Mouse (Mus musculus) megakaryocyte, embryonic 14.5 days (primary cell): ENCODE results near the gene Scrn2. TPM values are rescaled to one million over a fixed set of nuclear protein-coding genes. Genes with fewer than 3 reads are reported as not detected.

Experiments used
- H3K27me3 ChIP-seq: replicated peaks from 2 replicates; pipeline ENCODE3; 2012; ENCODE audit warnings: inconsistent platforms
- H3K36me3 ChIP-seq: replicated peaks from 2 replicates; pipeline ENCODE3; 2012; ENCODE audit warnings: low read length, inconsistent platforms, mixed read lengths
- H3K4me1 ChIP-seq: 2 replicates; pipeline ENCODE4 v1.6.1; 2012; ENCODE audit warnings: inconsistent platforms
- H3K4me3 ChIP-seq: replicated peaks from 2 replicates; pipeline ENCODE3; 2012; ENCODE audit warnings: moderate library complexity, mild to moderate bottlenecking, inconsistent platforms
- H3K9me3 ChIP-seq: 2 replicates; pipeline ENCODE4 v1.6.1; 2012; ENCODE audit warnings: inconsistent platforms
- FLI1 ChIP-seq: IDR thresholded peaks from 2 replicates; pipeline ENCODE4 v1.6.1; 2012; ENCODE audit warnings: low read length, inconsistent platforms, mixed read lengths
- GATA1 ChIP-seq: IDR thresholded peaks from 3 replicates; pipeline ENCODE4 v1.6.1; 2012; ENCODE audit warnings: mixed read lengths, low read length, inconsistent platforms, borderline replicate concordance
- polyA plus RNA-seq: library from polyadenylated mRNA; stranded (reverse); fragments of >175 nt; gene quantifications from 2 replicates; pipeline ENCODE4 v1.2.3, GENCODE M21; 2012; ENCODE audit warnings: low replicate concordance; ENCODE audit not compliant: insufficient read depth

Scrn2 gene
- polyA plus RNA-seq, 1 experiment: 11.2 TPM

- H3K36me3 ChIP-seq: peaks cover 68% of the 10 kb centered on the region
- no peaks in the 10 kb centered on the region for H3K27me3 ChIP-seq
- TF ChIP-seq GATA1 (no peak), FLI1 (no peak)
- no peaks in the 10 kb centered on the region for H3K9me3 ChIP-seq
- H3K4me1 ChIP-seq: peaks cover 43% of the 10 kb centered on the region
- no peak overlapping the region for H3K4me3 ChIP-seq
Observed at GRCm38 (mm10) chr11:97048090-97048650, 18.4 kb downstream of the Scrn2 start.

- peaks cover 66% of the 10 kb centered on the region for H3K36me3 ChIP-seq
- no peak for TF ChIP-seq GATA1
- no peak for TF ChIP-seq FLI1
Observed at GRCm38 (mm10) chr11:97049492-97050085, 19.9 kb downstream of the Scrn2 start.

GRCm38 (mm10) chr11:97050216-97050943, 20.6 kb downstream of the Scrn2 start, which contains the start of gene Osbpl7:
TSS of gene Osbpl7 (plus strand) at chr11:97050628.
- H3K4me3 ChIP-seq: peak within 1 kb of the TSS; percentile 94
- peaks cover 67% of the 10 kb centered on the region for H3K36me3 ChIP-seq

More at GRCm38 (mm10) chr11:97049492-97050085, 19.9 kb downstream of the Scrn2 start:
- H3K27me3 ChIP-seq: no peaks in the 10 kb centered on the region
- no peak overlapping the region for H3K4me3 ChIP-seq
- H3K4me1 ChIP-seq: peaks cover 34% of the 10 kb centered on the region
- H3K9me3 ChIP-seq: no peaks in the 10 kb centered on the region

GRCm38 (mm10) chr11:97050944-97051586, 21.3 kb downstream of the Scrn2 start:
- Histone ChIP-seq H3K9me3 (no peaks in the 10 kb centered on the region), H3K4me3 (peak overlapping the region; percentile 94), H3K36me3 (peaks cover 68% of the 10 kb centered on the region), H3K27me3 (no peaks in the 10 kb centered on the region), H3K4me1 (peaks cover 32% of the 10 kb centered on the region)
- TF ChIP-seq FLI1 (no peak), GATA1 (no peak)

More at GRCm38 (mm10) chr11:97050216-97050943, 20.6 kb downstream of the Scrn2 start, which contains the start of gene Osbpl7:
- TF ChIP-seq GATA1: no peak
- TF ChIP-seq FLI1: no peak
- Histone ChIP-seq H3K27me3 (no peaks in the 10 kb centered on the region), H3K4me1 (peaks cover 32% of the 10 kb centered on the region), H3K9me3 (no peaks in the 10 kb centered on the region)

GRCm38 (mm10) chr11:97052219-97052646, 22.5 kb downstream of the Scrn2 start:
- H3K9me3 ChIP-seq: no peaks in the 10 kb centered on the region
- peak overlapping the region; percentile 94 for H3K4me3 ChIP-seq
- TF ChIP-seq FLI1 (no peak), GATA1 (no peak)
- peaks cover 68% of the 10 kb centered on the region for H3K36me3 ChIP-seq
- peaks cover 32% of the 10 kb centered on the region for H3K4me1 ChIP-seq
- no peaks in the 10 kb centered on the region for H3K27me3 ChIP-seq

GRCm38 (mm10) chr11:97063274-97063920, 33.7 kb downstream of the Scrn2 start:
- Histone ChIP-seq H3K4me3 (no peak overlapping the region), H3K9me3 (no peaks in the 10 kb centered on the region), H3K4me1 (peaks cover 11% of the 10 kb centered on the region), H3K36me3 (peaks cover 93% of the 10 kb centered on the region), H3K27me3 (no peaks in the 10 kb centered on the region)
- no peak for TF ChIP-seq GATA1
- TF ChIP-seq FLI1: no peak

- Histone ChIP-seq H3K4me3 (no peak overlapping the region), H3K36me3 (peaks cover 93% of the 10 kb centered on the region)
Observed at GRCm38 (mm10) chr11:97063921-97064295, 34.2 kb downstream of the Scrn2 start.

GRCm38 (mm10) chr11:97065538-97066295, 36.0 kb downstream of the Scrn2 start:
- Histone ChIP-seq H3K27me3 (no peaks in the 10 kb centered on the region), H3K4me3 (no peak overlapping the region), H3K4me1 (peaks cover 8% of the 10 kb centered on the region), H3K36me3 (peaks cover 81% of the 10 kb centered on the region), H3K9me3 (no peaks in the 10 kb centered on the region)
- TF ChIP-seq GATA1: no peak
- TF ChIP-seq FLI1: no peak

More at GRCm38 (mm10) chr11:97063921-97064295, 34.2 kb downstream of the Scrn2 start:
- H3K4me1 ChIP-seq: peaks cover 8% of the 10 kb centered on the region
- no peak for TF ChIP-seq FLI1
- TF ChIP-seq GATA1: no peak
- H3K27me3 ChIP-seq: no peaks in the 10 kb centered on the region
- no peaks in the 10 kb centered on the region for H3K9me3 ChIP-seq
